Mouse (Mus musculus): Measurements from ENCODE around the gene Naxe. TPM values are rescaled to one million over a fixed set of nuclear protein-coding genes. Genes with fewer than 3 reads are reported as not detected.
A peak's percentile ranks its signal among the peaks of the same experiment; 100 is the strongest.

Naxe gene
- total and polyA plus RNA-seq, 3 experiments = 41.1 to 44.1 (median 42.4) TPM

GRCm38 (mm10) chr3:88097666-88098065, 39.4 kb upstream of the Naxe start:
- Histone ChIP-seq H3K4me1 (ENCODE audit: insufficient read depth, low read depth, low read length) (no peaks in the 10 kb centered on the region), H3K4me3 (ENCODE audit: low read depth, low read length) (no peak overlapping the region), H3K27me3 (ENCODE audit: insufficient read depth, low read length) (no peaks in the 10 kb centered on the region), H3K9me3 (replicated peaks) (no peaks in the 10 kb centered on the region), H3K36me3 (replicated peaks) (peaks cover 90% of the 10 kb centered on the region)
- no peak for TF ChIP-seq GATA1 (IDR thresholded peaks at IDR 0.05; ENCODE audit: borderline replicate concordance, low read length)
- DNase-seq (ENCODE audit: low spot score) = no peak
- no peak for ATAC-seq (ENCODE audit: extremely low read depth, insufficient number of reproducible peaks, low FRiP score, poor library complexity, severe bottlenecking)

- ATAC-seq (ENCODE audit: extremely low read depth, insufficient number of reproducible peaks, low FRiP score, poor library complexity, severe bottlenecking) (no peak), DNase-seq (ENCODE audit: low spot score) (no peak)
- no peak overlapping the region for H3K4me3 ChIP-seq (ENCODE audit: low read depth, low read length)
- peaks cover 94% of the 10 kb centered on the region for H3K36me3 ChIP-seq (replicated peaks)
- no peaks in the 10 kb centered on the region for H3K4me1 ChIP-seq (ENCODE audit: insufficient read depth, low read depth, low read length)
- TF ChIP-seq CTCF (IDR thresholded peaks at IDR 0.05; ENCODE audit: low read depth, low read length) (no peak), TAL1 (conservative IDR thresholded peaks at IDR 0.05; ENCODE audit: low read depth, low read length) (no peak), GATA2 (IDR thresholded peaks at IDR 0.05; ENCODE audit: borderline replicate concordance, low read depth, low read length) (no peak), GATA1 (IDR thresholded peaks at IDR 0.05; ENCODE audit: borderline replicate concordance, low read length) (no peak), POLR2AphosphoS5 (IDR thresholded peaks at IDR 0.05; ENCODE audit: insufficient replicate concordance, low read depth, low read length) (no peak)
- H3K27me3 ChIP-seq (ENCODE audit: insufficient read depth, low read length) = no peaks in the 10 kb centered on the region
- no peaks in the 10 kb centered on the region for H3K9me3 ChIP-seq (replicated peaks)
These were observed 35.8 kb upstream of the Naxe start for GRCm38 (mm10) chr3:88094126-88094525.

- no peak for DNase-seq (ENCODE audit: low spot score)
- ATAC-seq (ENCODE audit: extremely low read depth, insufficient number of reproducible peaks, low FRiP score, poor library complexity, severe bottlenecking) = no peak
- Histone ChIP-seq H3K9me3 (replicated peaks) (no peaks in the 10 kb centered on the region), H3K4me3 (ENCODE audit: low read depth, low read length) (no peak overlapping the region), H3K36me3 (replicated peaks) (peaks cover 92% of the 10 kb centered on the region), H3K4me1 (ENCODE audit: insufficient read depth, low read depth, low read length) (no peaks in the 10 kb centered on the region), H3K27me3 (ENCODE audit: insufficient read depth, low read length) (no peaks in the 10 kb centered on the region)
- no peak for TF ChIP-seq POLR2AphosphoS5 (IDR thresholded peaks at IDR 0.05; ENCODE audit: insufficient replicate concordance, low read depth, low read length)
These were observed 32.3 kb upstream of the Naxe start for GRCm38 (mm10) chr3:88090616-88091015.

- H3K27me3 ChIP-seq (ENCODE audit: insufficient read depth, low read length) = no peaks in the 10 kb centered on the region
- TF ChIP-seq GATA2 (IDR thresholded peaks at IDR 0.05; ENCODE audit: borderline replicate concordance, low read depth, low read length) (no peak), TAL1 (conservative IDR thresholded peaks at IDR 0.05; ENCODE audit: low read depth, low read length) (no peak), POLR2AphosphoS5 (IDR thresholded peaks at IDR 0.05; ENCODE audit: insufficient replicate concordance, low read depth, low read length) (no peak)
- DNase-seq (ENCODE audit: low spot score) (no peak), ATAC-seq (ENCODE audit: extremely low read depth, insufficient number of reproducible peaks, low FRiP score, poor library complexity, severe bottlenecking) (no peak)
- H3K9me3 ChIP-seq (replicated peaks) = no peaks in the 10 kb centered on the region
- no peak overlapping the region for H3K4me3 ChIP-seq (ENCODE audit: low read depth, low read length)
- H3K4me1 ChIP-seq (ENCODE audit: insufficient read depth, low read depth, low read length) = no peaks in the 10 kb centered on the region
- H3K36me3 ChIP-seq (replicated peaks) = peaks cover 92% of the 10 kb centered on the region
These were observed 31.8 kb upstream of the Naxe start for GRCm38 (mm10) chr3:88090106-88090505.

- no peak for DNase-seq (ENCODE audit: low spot score)
- H3K36me3 ChIP-seq (replicated peaks) = peaks cover 89% of the 10 kb centered on the region
- ATAC-seq (ENCODE audit: extremely low read depth, insufficient number of reproducible peaks, low FRiP score, poor library complexity, severe bottlenecking) = no peak
- no peaks in the 10 kb centered on the region for H3K9me3 ChIP-seq (replicated peaks)
- peak; percentile 39; the same call in 1 of the 2 replicates for TF ChIP-seq CTCF (IDR thresholded peaks at IDR 0.05; ENCODE audit: low read depth, low read length)
- no peak for TF ChIP-seq GATA1 (IDR thresholded peaks at IDR 0.05; ENCODE audit: borderline replicate concordance, low read length)
- no peak overlapping the region for H3K4me3 ChIP-seq (ENCODE audit: low read depth, low read length)
- peaks cover 10% of the 10 kb centered on the region for H3K4me1 ChIP-seq (ENCODE audit: insufficient read depth, low read depth, low read length)
- no peaks in the 10 kb centered on the region for H3K27me3 ChIP-seq (ENCODE audit: insufficient read depth, low read length)
These were observed 29.4 kb upstream of the Naxe start for GRCm38 (mm10) chr3:88087688-88088087.

- Histone ChIP-seq H3K36me3 (replicated peaks) (peaks cover 67% of the 10 kb centered on the region), H3K9me3 (replicated peaks) (no peaks in the 10 kb centered on the region), H3K4me1 (ENCODE audit: insufficient read depth, low read depth, low read length) (peaks cover 25% of the 10 kb centered on the region), H3K4me3 (ENCODE audit: low read depth, low read length) (no peak overlapping the region), H3K27me3 (ENCODE audit: insufficient read depth, low read length) (no peaks in the 10 kb centered on the region)
- no peak for DNase-seq (ENCODE audit: low spot score)
- TF ChIP-seq POLR2AphosphoS5 (IDR thresholded peaks at IDR 0.05; ENCODE audit: insufficient replicate concordance, low read depth, low read length) (no peak), CTCF (IDR thresholded peaks at IDR 0.05; ENCODE audit: low read depth, low read length) (no peak), GATA1 (IDR thresholded peaks at IDR 0.05; ENCODE audit: borderline replicate concordance, low read length) (no peak), GATA2 (IDR thresholded peaks at IDR 0.05; ENCODE audit: borderline replicate concordance, low read depth, low read length) (no peak), TAL1 (conservative IDR thresholded peaks at IDR 0.05; ENCODE audit: low read depth, low read length) (no peak)
- ATAC-seq (ENCODE audit: extremely low read depth, insufficient number of reproducible peaks, low FRiP score, poor library complexity, severe bottlenecking) = no peak
These were observed 27.2 kb upstream of the Naxe start for GRCm38 (mm10) chr3:88085459-88085858.

- Histone ChIP-seq H3K36me3 (replicated peaks) (peaks cover 52% of the 10 kb centered on the region), H3K9me3 (replicated peaks) (no peaks in the 10 kb centered on the region), H3K4me1 (ENCODE audit: insufficient read depth, low read depth, low read length) (peaks cover 25% of the 10 kb centered on the region), H3K4me3 (ENCODE audit: low read depth, low read length) (no peak overlapping the region), H3K27me3 (ENCODE audit: insufficient read depth, low read length) (peaks cover 5% of the 10 kb centered on the region)
- no peak for TF ChIP-seq GATA2 (IDR thresholded peaks at IDR 0.05; ENCODE audit: borderline replicate concordance, low read depth, low read length)
- TF ChIP-seq GATA1 (IDR thresholded peaks at IDR 0.05; ENCODE audit: borderline replicate concordance, low read length) = no peak
- no peak for TF ChIP-seq POLR2AphosphoS5 (IDR thresholded peaks at IDR 0.05; ENCODE audit: insufficient replicate concordance, low read depth, low read length)
- TF ChIP-seq CTCF (IDR thresholded peaks at IDR 0.05; ENCODE audit: low read depth, low read length) = no peak
- no peak for TF ChIP-seq TAL1 (conservative IDR thresholded peaks at IDR 0.05; ENCODE audit: low read depth, low read length)
- ATAC-seq (ENCODE audit: extremely low read depth, insufficient number of reproducible peaks, low FRiP score, poor library complexity, severe bottlenecking) (no peak), DNase-seq (ENCODE audit: low spot score) (no peak)
These were observed 25.7 kb upstream of the Naxe start for GRCm38 (mm10) chr3:88084001-88084400.
